Mouse (Mus musculus) heart, postnatal 0 days (tissue): Measurements from ENCODE around the gene Nup50.

Experiments
- CTCF ChIP-seq: IDR thresholded peaks from 2 replicates; pipeline ENCODE4 v1.5.1; 2016; ENCODE audit warnings: antibody characterized with exemption, control low read depth, low read depth
- EP300 ChIP-seq: IDR thresholded peaks from 2 replicates; pipeline ENCODE4 v1.6.1; 2016; ENCODE audit warnings: antibody characterized with exemption, low read depth

GRCm38 (mm10) chr15:84873867-84874266, 49.3 kb upstream of the Nup50 start:
- TF ChIP-seq EP300 (no peak), CTCF (no peak)
